Mouse (Mus musculus): ENCODE measurements around the gene Tcte1.

Tcte1 gene

GRCm38 (mm10) chr17:45523263-45523662, at the start of gene Tcte1:
Gene Tcte1 (plus strand): TSS chr17:45523434.
- no peak for DNase-seq (ENCODE audit: low spot score in 2 of 2)

DNA sequence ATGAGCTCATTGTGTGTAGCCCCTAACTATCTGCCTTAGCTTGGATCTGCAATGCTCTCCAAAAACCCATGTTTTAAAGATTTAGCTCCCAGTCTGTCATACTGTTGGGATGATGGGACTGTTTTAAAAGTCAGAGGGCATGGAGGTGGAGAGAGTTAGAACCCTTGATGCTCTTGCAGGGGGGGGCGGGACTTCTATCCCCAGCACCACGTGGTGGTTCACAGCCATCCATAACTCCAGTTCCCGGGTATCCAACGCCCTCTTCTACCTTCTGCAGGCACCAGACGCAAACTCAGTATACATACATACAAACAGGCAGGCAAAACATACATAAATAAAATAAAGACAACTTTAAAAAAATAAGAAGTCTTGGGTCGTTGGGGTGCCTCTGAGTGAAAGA, 49.6 kb upstream of the Tcte1 start:
- DNase-seq (ENCODE audit: low spot score in 2 of 2): no peak

DNA sequence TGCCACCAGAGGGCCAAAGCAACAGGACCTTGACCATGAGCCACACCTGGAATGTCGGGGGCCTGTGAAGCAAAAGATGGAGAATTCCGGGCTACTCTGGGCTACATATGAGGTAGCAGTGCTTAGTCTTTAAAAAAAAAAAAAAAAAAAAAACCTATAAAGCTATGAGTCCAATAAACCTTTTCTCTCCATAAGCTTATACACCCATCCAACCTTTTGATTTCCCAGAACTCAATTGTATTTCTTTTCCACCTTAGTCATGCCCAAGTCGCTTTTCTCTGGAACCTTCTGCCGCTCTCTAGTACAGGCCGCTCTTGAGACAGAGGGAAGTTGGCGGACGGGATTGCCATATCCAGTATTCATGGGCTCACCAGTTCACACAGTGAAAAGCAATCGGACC, 49.1 kb upstream of the Tcte1 start:
- no peak for DNase-seq (ENCODE audit: low spot score in 2 of 2)

DNA sequence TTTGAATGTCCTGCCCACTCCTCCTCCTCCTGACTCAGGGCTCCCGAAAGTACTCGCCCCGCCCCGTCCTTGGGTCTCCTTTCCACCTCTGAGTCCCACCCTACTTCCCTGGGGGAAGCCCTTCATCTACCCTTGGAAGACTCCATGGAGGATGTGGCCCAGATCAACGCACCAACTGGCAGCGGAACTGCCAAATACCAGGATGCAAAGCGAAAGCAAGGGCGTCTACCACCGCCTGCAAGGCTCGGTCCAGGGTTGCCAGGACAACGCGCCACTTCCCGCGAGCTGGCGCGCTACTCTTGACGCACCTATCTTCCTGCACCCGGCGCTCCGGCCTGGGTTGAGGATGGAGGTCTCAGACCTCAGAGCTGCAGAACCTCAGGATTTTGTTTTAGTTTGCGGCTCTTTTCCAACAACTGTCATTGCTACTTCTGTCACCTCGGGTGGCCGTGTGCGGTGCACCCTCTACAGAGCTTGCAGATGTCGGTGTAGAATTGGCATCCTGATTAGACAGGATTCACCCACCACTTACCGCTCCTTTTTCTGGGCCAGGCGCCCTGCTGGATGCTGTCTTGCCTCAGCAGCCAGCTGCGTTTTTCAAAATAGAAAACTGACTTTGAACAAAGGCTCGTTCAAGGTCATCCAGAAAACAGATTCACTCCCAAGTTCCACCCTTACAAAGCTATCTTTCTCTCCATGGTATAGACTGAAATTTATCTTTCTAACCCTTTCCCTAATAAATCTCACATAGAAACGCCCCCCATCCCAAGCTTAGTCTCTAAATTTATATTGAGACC, 48.4 kb upstream of the Tcte1 start, which contains the start of gene Spats1:
Spats1 (minus strand) TSS at position 747 of the 797 bp plus-strand sequence.
- DNase-seq (ENCODE audit: low spot score in 2 of 2): peak; percentile 4 to 8

DNA sequence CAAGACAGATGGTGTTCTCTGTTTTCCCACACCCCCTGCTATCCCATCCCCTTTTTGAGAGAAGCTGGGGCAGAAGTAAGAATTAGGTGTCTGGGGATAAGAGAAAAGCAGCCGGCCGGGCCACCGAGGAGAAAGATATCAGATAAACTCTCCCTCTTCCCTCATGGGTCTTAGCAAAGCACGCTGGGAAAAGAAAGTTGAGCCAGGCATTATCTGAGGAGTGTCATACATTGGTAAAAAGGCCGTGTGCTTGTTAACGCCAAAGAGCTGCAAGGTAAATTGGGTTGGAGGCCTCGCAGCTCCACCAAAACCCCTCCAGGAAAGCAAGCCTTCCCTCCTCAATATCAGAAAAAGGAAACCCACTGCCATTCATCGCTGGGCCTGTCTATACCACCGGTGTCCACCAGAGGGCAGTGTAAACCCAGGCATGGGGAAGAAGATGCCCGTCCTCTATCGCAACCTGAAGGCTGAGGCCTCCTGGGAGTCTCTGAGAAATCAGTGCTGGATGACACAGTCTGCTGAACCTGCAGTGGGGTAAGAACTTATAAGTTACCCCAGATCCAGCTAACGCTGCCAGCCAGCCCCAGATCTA, 44.9 kb upstream of the Tcte1 start:
- peak; percentile 42 to 64 for DNase-seq (ENCODE audit: low spot score in 2 of 2)

DNA sequence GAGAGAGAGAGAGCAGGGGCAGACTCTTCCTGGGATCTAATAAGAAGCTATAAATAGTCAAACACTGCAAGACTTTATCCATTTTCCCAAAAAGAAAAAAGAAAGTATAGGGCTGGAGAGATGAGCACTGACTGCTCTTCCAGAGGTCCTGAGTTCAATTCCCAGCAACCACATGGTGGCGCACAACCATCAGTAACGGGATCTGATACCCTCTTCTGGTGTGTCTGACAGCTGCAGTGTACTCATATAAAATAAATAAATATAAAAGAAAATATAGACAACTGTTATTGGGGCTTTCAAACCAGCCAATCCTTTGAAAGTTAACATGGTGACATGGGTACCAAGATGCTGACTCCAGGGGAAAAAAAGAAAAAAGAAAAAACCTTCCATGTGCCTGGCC, 42.8 kb upstream of the Tcte1 start:
- no peak for DNase-seq (ENCODE audit: low spot score in 2 of 2)

- no peak for DNase-seq (ENCODE audit: low spot score in 2 of 2)
Measured at GRCm38 (mm10) chr17:45485581-45485980, 37.7 kb upstream of the Tcte1 start.

DNA sequence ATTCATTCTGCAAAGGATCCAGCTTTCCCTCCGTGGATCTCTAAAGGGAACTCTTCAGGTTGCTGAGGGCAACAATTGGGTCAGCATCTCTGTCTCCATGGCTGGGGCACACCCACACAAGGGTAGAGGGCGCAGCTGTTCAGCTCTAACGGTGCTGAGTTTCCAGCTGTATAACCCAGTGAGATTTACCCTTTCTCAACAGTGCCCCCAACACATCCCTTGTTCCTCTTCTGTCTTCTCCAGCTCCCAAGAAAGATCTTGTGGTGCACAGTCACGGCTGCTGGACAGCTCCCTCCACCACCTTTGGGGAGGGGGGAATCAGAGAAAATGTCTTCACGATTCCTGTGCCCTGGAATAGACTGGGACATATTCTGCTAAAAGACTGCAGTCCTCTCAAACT, 36.0 kb upstream of the Tcte1 start:
- DNase-seq (ENCODE audit: low spot score in 2 of 2): no peak

- DNase-seq (ENCODE audit: low spot score in 2 of 2): no peak
Measured at GRCm38 (mm10) chr17:45488321-45489254, 34.6 kb upstream of the Tcte1 start.

GRCm38 (mm10) chr17:45489736-45490135, 33.5 kb upstream of the Tcte1 start:
- DNase-seq (ENCODE audit: low spot score in 2 of 2): no peak

- no peak for DNase-seq (ENCODE audit: low spot score in 2 of 2)
Measured at GRCm38 (mm10) chr17:45490532-45491154, 32.6 kb upstream of the Tcte1 start.

GRCm38 (mm10) chr17:45495398-45495797, 27.8 kb upstream of the Tcte1 start:
- no peak for DNase-seq (ENCODE audit: low spot score in 2 of 2)

GRCm38 (mm10) chr17:45498397-45498796, 24.8 kb upstream of the Tcte1 start:
- DNase-seq (ENCODE audit: low spot score in 2 of 2): no peak

DNA sequence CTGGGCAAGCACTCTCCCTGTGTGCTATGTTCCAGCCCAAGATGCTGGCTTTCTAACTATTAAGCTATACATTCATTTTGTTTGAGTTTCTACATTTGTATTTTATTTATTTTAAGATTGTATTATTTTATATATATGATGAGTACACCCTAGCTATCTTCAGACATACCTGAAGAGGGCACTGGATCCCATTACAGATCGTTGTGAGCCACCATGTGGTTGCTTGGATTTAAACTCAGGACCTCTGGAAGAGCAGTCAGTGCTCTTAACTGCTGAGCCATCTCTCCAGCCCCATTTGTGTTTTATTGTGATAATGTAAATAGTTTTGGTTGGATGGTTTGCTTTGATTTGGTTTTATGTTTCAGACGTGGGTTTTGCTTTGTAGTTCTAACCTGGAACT, 23.7 kb upstream of the Tcte1 start:
- no peak for DNase-seq (ENCODE audit: low spot score in 2 of 2)

DNA sequence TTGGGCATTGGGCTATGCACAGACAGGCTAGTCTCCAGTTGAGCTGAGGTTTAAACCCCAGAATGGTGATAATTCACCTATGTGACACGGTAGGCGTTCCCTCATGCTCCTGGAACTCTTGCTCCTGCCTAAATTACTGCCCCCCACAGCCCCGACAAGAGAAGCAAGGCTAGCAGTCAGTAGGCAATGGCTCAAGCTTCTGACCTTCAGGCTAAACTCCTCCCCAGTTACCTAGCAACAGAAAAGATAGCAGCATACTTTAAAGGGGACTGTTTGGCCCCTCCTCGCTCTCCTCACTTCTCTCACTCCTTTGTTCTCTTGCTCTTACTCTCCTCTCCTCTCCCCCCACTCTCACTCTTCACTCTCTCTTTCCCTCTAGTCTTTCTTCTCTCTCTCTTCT, 22.3 kb upstream of the Tcte1 start:
- DNase-seq (ENCODE audit: low spot score in 2 of 2): no peak

DNA sequence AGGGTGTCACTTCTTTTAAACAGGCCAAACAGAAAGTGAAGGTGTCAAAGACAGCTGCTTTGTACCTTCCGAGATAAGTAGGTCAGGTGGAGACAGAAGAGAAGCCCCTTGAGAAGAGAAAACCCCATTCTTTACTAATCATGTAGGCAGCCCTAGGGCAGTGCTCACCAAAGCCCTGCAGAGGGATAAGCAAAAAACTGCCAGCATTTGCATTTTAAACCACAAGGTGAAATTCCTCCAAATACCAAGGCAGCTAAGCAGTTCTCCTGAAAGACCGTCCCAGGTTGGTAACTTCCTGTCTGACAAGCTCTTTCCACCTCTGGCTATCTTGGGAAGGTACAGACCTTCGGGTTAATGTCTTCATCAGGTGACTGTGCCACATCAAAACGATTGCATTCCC, 20.9 kb upstream of the Tcte1 start:
- no peak for DNase-seq (ENCODE audit: low spot score in 2 of 2)

DNA sequence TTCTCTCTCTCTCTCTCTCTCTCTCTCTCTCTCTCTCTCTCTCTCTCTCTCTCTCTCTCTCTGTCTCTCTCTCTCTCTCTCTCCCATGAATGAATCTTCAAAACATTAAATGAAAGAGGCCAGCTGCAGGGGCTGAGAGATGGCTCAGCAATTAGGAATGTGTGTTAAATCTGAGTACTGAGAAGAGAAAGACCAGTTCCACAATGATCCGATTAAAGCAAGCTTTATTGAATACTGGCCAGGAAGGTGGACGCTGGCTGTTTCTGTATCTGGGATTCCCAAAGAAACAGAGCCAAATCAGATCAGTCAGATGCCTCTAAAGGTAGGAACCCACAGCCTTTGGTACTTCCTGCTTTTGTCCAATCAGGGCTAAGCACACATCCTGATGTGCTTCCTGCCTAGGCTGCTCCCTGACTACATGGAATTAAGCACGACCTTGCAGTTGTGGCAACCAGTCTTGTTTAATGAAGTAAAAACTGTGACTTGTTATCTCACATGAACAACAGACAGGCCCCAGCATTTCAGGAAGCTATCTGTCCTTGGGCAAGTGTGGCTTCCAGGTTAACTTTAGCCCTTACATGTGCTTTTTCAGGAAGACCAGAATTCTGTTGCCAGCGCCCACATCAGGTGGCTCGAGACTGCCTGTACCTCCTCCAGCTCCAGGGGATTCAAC, 19.8 kb upstream of the Tcte1 start:
- no peak for DNase-seq (ENCODE audit: low spot score in 2 of 2)

- DNase-seq (ENCODE audit: low spot score in 2 of 2): no peak
Measured at GRCm38 (mm10) chr17:45505941-45506465, 17.2 kb upstream of the Tcte1 start.

DNA sequence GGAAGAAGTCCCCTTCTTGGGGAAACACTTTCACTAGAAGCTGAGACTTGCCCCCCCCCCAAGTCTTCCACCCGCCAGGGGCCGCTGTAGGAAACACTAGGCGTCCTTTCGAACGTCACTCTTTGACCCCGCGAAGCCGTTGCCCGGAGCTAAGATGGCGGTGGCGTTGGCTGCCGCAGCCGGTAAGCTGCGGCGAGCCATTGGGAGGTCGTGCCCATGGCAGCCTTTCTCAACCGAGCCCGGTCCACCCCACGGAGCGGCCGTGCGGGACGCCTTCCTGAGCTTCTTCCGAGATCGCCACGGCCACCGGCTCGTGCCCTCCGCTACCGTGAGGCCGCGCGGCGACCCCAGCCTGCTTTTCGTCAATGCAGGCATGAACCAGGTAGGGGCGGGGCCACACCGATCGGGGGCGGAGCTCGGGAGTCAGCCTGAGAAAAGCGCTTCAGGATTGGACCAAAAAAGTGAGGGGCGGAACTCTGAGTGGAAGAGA, 16.5 kb upstream of the Tcte1 start, which contains the start of gene Aars2:
Aars2 (plus strand) TSS at position 142 of the 490 bp plus-strand sequence.
- peak; percentile 86 to 98 for DNase-seq (ENCODE audit: low spot score in 2 of 2)

DNA sequence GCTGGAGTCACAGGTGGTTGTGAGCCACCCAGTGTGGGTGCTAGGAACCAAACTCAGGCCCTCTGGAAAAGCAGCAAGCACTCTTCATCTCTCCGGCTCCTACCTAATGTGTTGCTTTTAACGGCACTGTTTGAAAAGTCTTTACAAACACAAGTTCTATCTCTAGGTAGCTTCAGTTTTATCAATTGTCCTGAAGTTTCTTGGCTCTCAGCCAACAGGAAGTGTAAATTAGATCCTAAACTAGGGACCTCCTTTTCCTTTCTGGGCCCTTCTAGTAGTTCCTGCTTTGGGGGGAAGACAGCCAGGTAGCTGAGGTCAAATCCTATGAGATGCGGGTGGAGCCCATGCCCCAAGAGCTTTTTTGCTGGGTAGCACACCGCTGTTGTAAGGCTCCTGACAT, 12.4 kb upstream of the Tcte1 start:
- DNase-seq (ENCODE audit: low spot score in 2 of 2): no peak

- DNase-seq (ENCODE audit: low spot score in 2 of 2): no peak
Measured at GRCm38 (mm10) chr17:45511757-45512156, 11.5 kb upstream of the Tcte1 start.

Data from urinary bladder, adult 18-20 months (tissue).